Mouse (Mus musculus) C2C12 (cell line): ENCODE measurements around the gene Mdp1.

ENCODE experiments used
- CTCF ChIP-seq: IDR thresholded peaks from one replicate; pipeline ENCODE4 v1.5.1; 2011; ENCODE audit not compliant: control insufficient read depth, insufficient read depth, insufficient read length
- FOSL1 ChIP-seq: IDR thresholded peaks from one replicate; pipeline ENCODE4 v1.8.0; 2011; ENCODE audit warnings: mild to moderate bottlenecking, low read length; ENCODE audit not compliant: poor library complexity, insufficient read depth, severe bottlenecking
- USF1 ChIP-seq: IDR thresholded peaks from one replicate; pipeline ENCODE4 v1.6.1; 2011; ENCODE audit warnings: low read depth, mild to moderate bottlenecking, control low read depth, moderate library complexity

DNA sequence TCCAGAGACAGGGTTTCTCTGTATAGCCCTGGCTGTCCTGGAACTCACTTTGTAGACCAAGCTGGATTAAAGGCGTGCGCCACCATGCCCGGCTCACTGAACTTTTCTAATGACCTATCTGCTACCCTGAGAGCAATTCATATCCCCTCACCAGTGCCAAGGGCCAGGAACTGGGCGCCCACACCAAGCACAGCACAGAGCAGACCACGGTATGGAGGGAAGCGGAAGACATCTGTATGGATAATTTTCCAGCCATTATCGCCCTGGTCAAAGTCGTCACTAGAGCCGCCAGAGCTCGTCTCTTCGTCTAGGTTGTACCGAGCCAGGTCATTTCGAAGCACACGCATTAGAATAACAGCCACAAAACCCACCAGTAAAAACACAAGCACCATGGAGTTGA is 19.5 kb downstream of the Mdp1 start:
- no peak for TF ChIP-seq CTCF
- no peak for TF ChIP-seq USF1
- TF ChIP-seq FOSL1 = no peak
